Mouse (Mus musculus): ENCODE measurements around the gene Gde1. TPM values are rescaled to one million over a fixed set of nuclear protein-coding genes. Genes with fewer than 3 reads are reported as not detected.

Gde1 gene
- polyA plus RNA-seq, 1 experiment: not detected

DNA sequence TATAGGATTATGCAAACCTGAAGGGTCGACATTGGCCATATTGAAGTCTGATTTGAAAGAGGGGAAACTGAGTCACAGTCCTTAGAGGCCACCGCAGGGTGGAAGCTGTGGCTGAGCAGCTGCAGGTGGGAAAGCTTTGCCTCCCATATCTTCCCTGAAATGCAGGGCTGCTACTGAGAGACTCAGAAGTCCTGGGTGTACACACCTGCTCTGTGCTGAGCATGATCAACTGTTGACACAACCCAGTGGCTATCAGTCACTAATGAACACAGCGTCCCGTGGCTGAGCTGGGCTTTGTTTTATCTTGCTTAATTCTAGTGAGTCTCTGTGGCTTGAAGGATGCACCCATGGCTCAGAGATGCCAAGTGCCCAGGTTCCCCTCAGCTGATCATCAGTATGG lies 55.5 kb downstream of the Gde1 start:
- no peaks in the 10 kb centered on the region for H3K4me1 ChIP-seq (ENCODE audit: control insufficient read depth, insufficient read depth, low read length)
- no peak overlapping the region for H3K4me3 ChIP-seq (ENCODE audit: insufficient read depth, low read depth, low read length)
- TF ChIP-seq CTCF (IDR thresholded peaks at IDR 0.05; ENCODE audit: insufficient read depth, low read depth, low read length) (no peak), POLR2A (IDR thresholded peaks at IDR 0.05; ENCODE audit: insufficient read depth, low read depth, low read length) (no peak)
- 85% methylated on average over 4 of the region's 4 CpGs for WGBS
- no peak overlapping the region for H3K27ac ChIP-seq (ENCODE audit: insufficient read depth, low read depth, low read length)

DNA sequence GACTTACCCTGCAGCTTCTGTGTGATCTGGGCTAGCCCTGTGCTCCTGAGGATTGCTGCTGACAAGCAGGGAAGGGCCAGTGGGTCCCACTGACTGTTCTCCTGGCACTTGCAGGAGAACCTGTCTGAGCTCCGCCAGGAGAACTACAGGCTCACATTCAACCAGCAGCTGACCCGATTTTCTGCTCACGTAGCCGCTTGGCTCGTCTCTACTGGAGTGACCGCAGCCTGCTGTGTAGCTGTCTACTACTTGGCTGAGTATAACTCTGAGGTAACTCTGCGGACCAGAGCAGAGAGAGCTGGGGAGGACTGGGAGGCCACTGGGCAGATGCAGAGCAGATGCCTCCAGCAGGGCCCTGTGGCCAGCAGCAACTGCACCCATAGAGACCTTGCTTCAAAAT lies 56.2 kb downstream of the Gde1 start:
- WGBS: 47% methylated on average over 7 of the region's 7 CpGs
- no peak overlapping the region for H3K4me3 ChIP-seq (ENCODE audit: insufficient read depth, low read depth, low read length)
- no peaks in the 10 kb centered on the region for H3K4me1 ChIP-seq (ENCODE audit: control insufficient read depth, insufficient read depth, low read length)
- no peak for TF ChIP-seq CTCF (IDR thresholded peaks at IDR 0.05; ENCODE audit: insufficient read depth, low read depth, low read length)
- TF ChIP-seq POLR2A (IDR thresholded peaks at IDR 0.05; ENCODE audit: insufficient read depth, low read depth, low read length): no peak
- H3K27ac ChIP-seq (ENCODE audit: insufficient read depth, low read depth, low read length): no peak overlapping the region

DNA sequence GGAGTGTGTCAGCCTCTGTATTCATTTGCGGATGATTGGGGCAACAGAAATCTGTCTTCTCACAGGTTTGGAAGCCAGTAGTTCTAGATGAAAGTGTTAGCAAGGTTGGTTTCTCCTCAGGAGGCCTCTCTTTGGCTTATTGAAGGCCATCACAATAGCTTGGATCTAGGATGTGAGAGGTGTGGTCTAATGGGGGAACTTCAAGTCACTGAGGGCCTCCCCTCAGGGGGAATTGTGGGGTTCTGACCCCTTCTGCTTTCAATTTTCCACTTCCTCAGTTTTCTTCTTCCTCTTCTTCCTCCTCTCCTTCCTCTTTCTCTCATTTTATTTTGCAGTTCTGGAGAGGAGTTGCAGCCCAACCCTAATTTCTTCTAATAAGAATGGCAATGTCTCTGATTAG lies 59.3 kb downstream of the Gde1 start:
- WGBS: 96% methylated on average over 1 of the region's 1 CpGs
- H3K4me3 ChIP-seq (ENCODE audit: insufficient read depth, low read depth, low read length): no peak overlapping the region
- H3K4me1 ChIP-seq (ENCODE audit: control insufficient read depth, insufficient read depth, low read length): no peaks in the 10 kb centered on the region
- no peak overlapping the region for H3K27ac ChIP-seq (ENCODE audit: insufficient read depth, low read depth, low read length)
- TF ChIP-seq POLR2A (IDR thresholded peaks at IDR 0.05; ENCODE audit: insufficient read depth, low read depth, low read length) (no peak), CTCF (IDR thresholded peaks at IDR 0.05; ENCODE audit: insufficient read depth, low read depth, low read length) (no peak)

Other genes starting within 250 kb of the Gde1 start
- not detected in 2 replicates for gene Itpripl2, start 213.8 kb downstream of the Gde1 start, polyA plus RNA-seq (2012; ENCODE audit: insufficient read depth, insufficient read length, low replicate concordance, missing spikeins)
- gene Coq7, start 172.4 kb downstream of the Gde1 start, polyA plus RNA-seq (2012; ENCODE audit: insufficient read depth, insufficient read length, low replicate concordance, missing spikeins): not detected in 2 replicates
- not detected in 2 replicates for gene Tmc7, start 121.0 kb downstream of the Gde1 start, polyA plus RNA-seq (2012; ENCODE audit: insufficient read depth, insufficient read length, low replicate concordance, missing spikeins)
- not detected in 2 replicates for gene Tmc5, start 108.5 kb downstream of the Gde1 start, polyA plus RNA-seq (2012; ENCODE audit: insufficient read depth, insufficient read length, low replicate concordance, missing spikeins)
- not detected in 2 replicates for gene Ccp110, start 6.8 kb upstream of the Gde1 start, polyA plus RNA-seq (2012; ENCODE audit: insufficient read depth, insufficient read length, low replicate concordance, missing spikeins)
- gene Vps35l, start 34.4 kb upstream of the Gde1 start, polyA plus RNA-seq (2012; ENCODE audit: insufficient read depth, insufficient read length, low replicate concordance, missing spikeins): not detected in 2 replicates
- not detected in 2 replicates for gene Iqck, start 150.0 kb upstream of the Gde1 start, polyA plus RNA-seq (2012; ENCODE audit: insufficient read depth, insufficient read length, low replicate concordance, missing spikeins)
- not detected in 2 replicates for gene Knop1, start 150.5 kb upstream of the Gde1 start, polyA plus RNA-seq (2012; ENCODE audit: insufficient read depth, insufficient read length, low replicate concordance, missing spikeins)